Mouse (Mus musculus) natural killer cell, adult 2 months (primary cell): Measurements from ENCODE around the gene Gm49369.
A peak's percentile ranks its signal among the peaks of the same experiment; 100 is the strongest.
"Not testable (repeated sequence)": the region's sequence is repeated elsewhere in the genome, so short reads cannot be mapped to it uniquely, and the experiment has no call there.

Experiments used
- DNase-seq, 2 experiments: peaks; one replicate each; pipeline ENCODE4 v3.0.0; 2022; ENCODE audit warnings: low spot score in 2 of 2

Gm49369 gene

GRCm38 (mm10) chr7:142382567-142382966 is at the start of gene Gm49369:
Gene Gm49369 (minus strand): TSS chr7:142382667.
- DNase-seq: no peak

- no peak for DNase-seq
These were observed 48.6 kb upstream of the Gm49369 start for GRCm38 (mm10) chr7:142431106-142431505.

GRCm38 (mm10) chr7:142430160-142430678 is 47.8 kb upstream of the Gm49369 start:
- DNase-seq: no peak

- no peak for DNase-seq
These were observed 45.7 kb upstream of the Gm49369 start for GRCm38 (mm10) chr7:142428213-142428612.

GRCm38 (mm10) chr7:142425641-142426213 is 43.3 kb upstream of the Gm49369 start:
- no peak for DNase-seq

- no peak for DNase-seq
These were observed 39.4 kb upstream of the Gm49369 start for GRCm38 (mm10) chr7:142421826-142422225.

GRCm38 (mm10) chr7:142419887-142420286 is 37.4 kb upstream of the Gm49369 start:
- no peak for DNase-seq

- no peak for DNase-seq
These were observed 36.2 kb upstream of the Gm49369 start for GRCm38 (mm10) chr7:142418679-142419078.

GRCm38 (mm10) chr7:142418027-142418426 is 35.6 kb upstream of the Gm49369 start:
- no peak for DNase-seq

- no peak for DNase-seq
These were observed 33.8 kb upstream of the Gm49369 start for GRCm38 (mm10) chr7:142416225-142416624.

- no peak for DNase-seq
These were observed 32.8 kb upstream of the Gm49369 start for GRCm38 (mm10) chr7:142415314-142415713.

- DNase-seq: no peak
These were observed 30.8 kb upstream of the Gm49369 start for GRCm38 (mm10) chr7:142413285-142413684.

GRCm38 (mm10) chr7:142409603-142410002 is 27.1 kb upstream of the Gm49369 start:
- DNase-seq: no peak

- DNase-seq: no peak
These were observed 26.2 kb upstream of the Gm49369 start for GRCm38 (mm10) chr7:142408686-142409085.

- no peak for DNase-seq
These were observed 25.5 kb upstream of the Gm49369 start for GRCm38 (mm10) chr7:142407935-142408334.

- DNase-seq: not testable (repeated sequence)
These were observed 22.7 kb upstream of the Gm49369 start for GRCm38 (mm10) chr7:142405134-142405533.

GRCm38 (mm10) chr7:142403591-142403990 is 21.1 kb upstream of the Gm49369 start:
- DNase-seq: no peak

- DNase-seq: no peak
These were observed 18.3 kb upstream of the Gm49369 start for GRCm38 (mm10) chr7:142400750-142401142.

GRCm38 (mm10) chr7:142400112-142400749 is 17.8 kb upstream of the Gm49369 start:
- DNase-seq: no peak

GRCm38 (mm10) chr7:142399250-142399649 is 16.8 kb upstream of the Gm49369 start:
- DNase-seq: peak in 1 of 2 experiments; percentile 38

GRCm38 (mm10) chr7:142398052-142398451 is 15.6 kb upstream of the Gm49369 start:
- peak in 1 of 2 experiments; percentile 56 for DNase-seq

- peak; percentile 71 to 87 for DNase-seq
These were observed 14.1 kb upstream of the Gm49369 start for GRCm38 (mm10) chr7:142396611-142397010.

- DNase-seq: no peak
These were observed 13.0 kb upstream of the Gm49369 start for GRCm38 (mm10) chr7:142395472-142395871.
